Mouse (Mus musculus) cerebellum, adult 9-10 months (tissue): Measurements from ENCODE around the gene Snx3.

Source experiments
- DNase-seq: peaks from one replicate; pipeline ENCODE4 v3.0.0; 2022

Snx3 gene

GRCm38 (mm10) chr10:42511184-42512135 lies 9.6 kb downstream of the Snx3 start:
- no peak for DNase-seq

GRCm38 (mm10) chr10:42514125-42514524 lies 12.3 kb downstream of the Snx3 start:
- no peak for DNase-seq

GRCm38 (mm10) chr10:42518363-42518762 lies 16.5 kb downstream of the Snx3 start:
- DNase-seq = no peak

GRCm38 (mm10) chr10:42521315-42521981 lies 19.6 kb downstream of the Snx3 start:
- DNase-seq = no peak

GRCm38 (mm10) chr10:42522912-42523311 lies 21.1 kb downstream of the Snx3 start:
- DNase-seq = no peak

GRCm38 (mm10) chr10:42523556-42524162 lies 21.8 kb downstream of the Snx3 start:
- no peak for DNase-seq

- no peak for DNase-seq
Observed at GRCm38 (mm10) chr10:42525682-42526081, 23.9 kb downstream of the Snx3 start.

- no peak for DNase-seq
Observed at GRCm38 (mm10) chr10:42533836-42534453, 32.1 kb downstream of the Snx3 start.

GRCm38 (mm10) chr10:42537571-42538316 lies 35.9 kb downstream of the Snx3 start:
- no peak for DNase-seq

GRCm38 (mm10) chr10:42545707-42546503 lies 44.1 kb downstream of the Snx3 start:
- no peak for DNase-seq

- DNase-seq = no peak
Observed at GRCm38 (mm10) chr10:42546507-42546906, 44.7 kb downstream of the Snx3 start.

GRCm38 (mm10) chr10:42559581-42560200 lies 57.9 kb downstream of the Snx3 start:
- DNase-seq = no peak

- DNase-seq = no peak
Observed at GRCm38 (mm10) chr10:42562272-42562671, 60.4 kb downstream of the Snx3 start.

- DNase-seq = no peak
Observed at GRCm38 (mm10) chr10:42572567-42572966, 70.7 kb downstream of the Snx3 start.

- no peak for DNase-seq
Observed at GRCm38 (mm10) chr10:42572971-42573370, 71.1 kb downstream of the Snx3 start.

GRCm38 (mm10) chr10:42574639-42575038 lies 72.8 kb downstream of the Snx3 start:
- DNase-seq = no peak

- DNase-seq = no peak
Observed at GRCm38 (mm10) chr10:42577525-42578280, 75.9 kb downstream of the Snx3 start.

- no peak for DNase-seq
Observed at GRCm38 (mm10) chr10:42578281-42578675, 76.4 kb downstream of the Snx3 start.

- DNase-seq = no peak
Observed at GRCm38 (mm10) chr10:42578698-42579474, 77.1 kb downstream of the Snx3 start.
